Mouse (Mus musculus) bone marrow, adult 2 months (tissue): ENCODE data around the gene Shbg.

Experiments
- CTCF ChIP-seq: fragments of 200-500 bp; IDR thresholded peaks from 2 replicates; pipeline ENCODE4 v1.5.1; 2011; ENCODE audit warnings: low read length, control low read depth; ENCODE audit not compliant: control insufficient read depth, insufficient read depth
- POLR2A ChIP-seq: fragments of 200-500 bp; IDR thresholded peaks from 2 replicates; pipeline ENCODE4 v1.6.1; 2011; ENCODE audit warnings: low read depth, mild to moderate bottlenecking, control low read depth, low read length, borderline replicate concordance; ENCODE audit not compliant: control insufficient read depth

GRCm38 (mm10) chr11:69665457-69665960, 47.8 kb upstream of the Shbg start:
- TF ChIP-seq POLR2A (no peak), CTCF (no peak)
